Mouse (Mus musculus): ENCODE data around the gene Hoxa4.

GRCm38 (mm10) chr6:52190410-52190809 is 1.1 kb downstream of the Hoxa4 start:
- TF ChIP-seq TAL1 (conservative IDR thresholded peaks at IDR 0.05; ENCODE audit: low read depth, low read length): no peak
- no peak for TF ChIP-seq CTCF (IDR thresholded peaks at IDR 0.05; ENCODE audit: low read depth, low read length)
- TF ChIP-seq GATA1 (IDR thresholded peaks at IDR 0.05; ENCODE audit: borderline replicate concordance, low read length): no peak

Data from G1E (cell line).